Mouse (Mus musculus) lung, postnatal 36 days (tissue): ENCODE measurements around the gene Cbx4.

Source experiments
- DNase-seq: peaks from one replicate; pipeline ENCODE4 v3.0.0; 2022; ENCODE audit warnings: mixed read lengths

The Cbx4 gene

GRCm38 (mm10) chr11:119039732-119040512 is 46.1 kb downstream of the Cbx4 start:
- no peak for DNase-seq

GRCm38 (mm10) chr11:119038744-119039484 is 47.1 kb downstream of the Cbx4 start:
- no peak for DNase-seq

GRCm38 (mm10) chr11:119037780-119038401 is 48.1 kb downstream of the Cbx4 start:
- no peak for DNase-seq

GRCm38 (mm10) chr11:119036934-119037779 is 48.9 kb downstream of the Cbx4 start:
- DNase-seq: no peak

- DNase-seq: no peak
Observed at GRCm38 (mm10) chr11:119036447-119036846, 49.6 kb downstream of the Cbx4 start.

- no peak for DNase-seq
Observed at GRCm38 (mm10) chr11:119035686-119036165, 50.3 kb downstream of the Cbx4 start.

- DNase-seq: no peak
Observed at GRCm38 (mm10) chr11:119035094-119035685, 50.8 kb downstream of the Cbx4 start.

- no peak for DNase-seq
Observed at GRCm38 (mm10) chr11:119034635-119035034, 51.4 kb downstream of the Cbx4 start.

- peak; percentile 91 for DNase-seq
Observed at GRCm38 (mm10) chr11:119033874-119034558, 52.0 kb downstream of the Cbx4 start.
